Mouse (Mus musculus): ENCODE data around the gene Nwd2.

Gene Nwd2

DNA sequence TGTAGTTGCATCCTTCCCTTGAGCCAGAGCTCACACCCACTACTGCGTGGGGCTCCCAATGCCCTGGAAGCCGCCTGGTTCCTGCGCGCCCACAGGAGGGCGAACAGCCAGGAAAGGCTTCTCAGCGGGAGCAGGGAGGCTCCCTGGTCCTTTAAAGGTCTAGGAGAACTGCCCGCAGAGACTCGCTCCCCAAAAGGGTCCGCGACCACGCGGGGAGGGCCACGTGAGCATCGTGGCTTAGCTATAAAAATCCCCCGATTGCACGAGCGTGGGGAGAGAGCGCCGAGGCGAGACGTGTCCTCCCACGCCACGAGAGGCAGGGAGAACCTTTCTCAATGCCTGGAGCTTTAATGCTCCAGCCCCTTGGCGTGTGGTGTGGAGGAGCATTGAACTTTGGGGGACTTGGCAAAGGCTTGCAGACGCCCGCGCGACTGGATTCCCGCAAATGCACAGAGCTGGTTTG is at the start of gene Nwd2:
Nwd2 (plus strand) TSS at position 33 of the 463 bp plus-strand sequence.
- peak; percentile 9 for DNase-seq (ENCODE audit: low read depth, low spot score)

DNA sequence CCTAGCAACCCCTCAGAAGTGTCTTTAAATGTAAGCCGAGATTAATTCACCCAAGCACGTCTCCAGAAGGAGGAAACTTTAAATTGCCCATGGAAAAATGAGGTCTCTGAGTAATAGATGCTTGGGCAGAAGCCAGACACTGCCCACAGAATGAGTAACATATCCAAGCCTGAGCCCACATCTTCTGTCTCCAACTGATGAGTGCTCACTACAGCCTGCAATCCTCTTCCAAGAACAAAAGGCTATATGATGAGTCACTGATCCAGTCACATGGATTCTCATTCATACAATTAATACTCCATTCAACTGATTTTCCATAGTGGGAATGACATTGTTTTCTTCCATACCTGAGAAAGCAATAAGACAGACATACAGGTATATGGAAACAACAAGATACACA is 41.5 kb upstream of the Nwd2 start:
- no peak for DNase-seq (ENCODE audit: low read depth, low spot score)

DNA sequence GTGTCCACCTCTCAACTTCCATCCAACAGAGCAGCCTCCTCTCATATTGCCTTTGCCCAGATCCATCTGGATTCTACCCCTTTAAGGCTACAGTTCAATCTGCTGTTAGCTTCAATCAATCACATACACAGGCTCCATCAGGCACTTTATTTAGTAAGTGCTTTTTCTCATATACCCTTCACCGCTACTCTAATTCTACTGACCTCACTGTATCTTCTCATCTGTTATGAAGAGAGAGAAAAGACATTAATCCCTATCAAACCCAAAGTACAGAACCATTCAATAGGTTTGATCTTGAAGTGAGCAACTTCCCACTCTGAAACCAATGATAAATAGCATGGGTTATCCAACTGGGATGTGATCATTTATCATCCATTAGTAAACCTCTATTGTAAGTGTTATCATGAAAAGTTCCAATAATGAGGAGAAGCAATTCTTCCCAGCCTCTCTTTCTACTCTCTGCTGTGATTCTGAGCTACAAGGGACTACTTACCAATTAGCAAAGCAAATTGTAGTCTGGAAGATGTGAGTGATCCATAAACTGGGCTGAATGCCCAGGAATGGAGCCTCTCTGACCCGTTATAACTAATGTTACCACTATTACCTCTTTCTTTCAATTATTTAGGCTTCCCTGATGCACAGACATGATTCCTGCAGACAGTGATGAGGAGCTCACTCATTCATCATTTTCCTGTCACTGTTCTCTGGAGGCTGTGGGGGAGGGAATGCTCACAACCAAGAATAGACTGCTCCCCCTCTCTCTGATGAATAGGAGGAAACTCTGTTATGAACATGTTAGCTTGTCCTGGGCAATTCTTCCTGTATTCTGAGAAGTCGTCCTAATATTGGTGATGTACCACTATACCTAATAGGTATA is 31.9 kb upstream of the Nwd2 start:
- DNase-seq (ENCODE audit: low read depth, low spot score), result no peak

DNA sequence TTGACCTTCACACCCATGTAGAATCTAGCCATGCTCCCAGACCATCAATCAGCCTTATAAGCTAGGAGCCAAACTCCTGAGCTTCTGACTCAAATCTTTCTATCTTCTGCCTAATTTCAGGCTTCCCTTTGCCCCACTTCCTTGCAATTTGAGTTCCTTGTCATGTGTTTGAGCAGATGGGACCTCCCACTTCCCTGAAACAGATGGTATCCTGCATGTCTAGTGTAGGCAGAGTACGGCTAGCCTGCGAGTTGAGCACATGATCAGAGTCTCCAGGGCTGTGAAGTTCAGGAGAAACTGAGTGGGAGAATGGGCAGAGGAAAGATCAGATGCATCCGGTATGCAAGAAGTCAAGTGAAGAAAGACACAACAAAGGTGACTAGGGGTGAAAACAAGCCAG is 24.8 kb upstream of the Nwd2 start:
- DNase-seq (ENCODE audit: low read depth, low spot score), result no peak

DNA sequence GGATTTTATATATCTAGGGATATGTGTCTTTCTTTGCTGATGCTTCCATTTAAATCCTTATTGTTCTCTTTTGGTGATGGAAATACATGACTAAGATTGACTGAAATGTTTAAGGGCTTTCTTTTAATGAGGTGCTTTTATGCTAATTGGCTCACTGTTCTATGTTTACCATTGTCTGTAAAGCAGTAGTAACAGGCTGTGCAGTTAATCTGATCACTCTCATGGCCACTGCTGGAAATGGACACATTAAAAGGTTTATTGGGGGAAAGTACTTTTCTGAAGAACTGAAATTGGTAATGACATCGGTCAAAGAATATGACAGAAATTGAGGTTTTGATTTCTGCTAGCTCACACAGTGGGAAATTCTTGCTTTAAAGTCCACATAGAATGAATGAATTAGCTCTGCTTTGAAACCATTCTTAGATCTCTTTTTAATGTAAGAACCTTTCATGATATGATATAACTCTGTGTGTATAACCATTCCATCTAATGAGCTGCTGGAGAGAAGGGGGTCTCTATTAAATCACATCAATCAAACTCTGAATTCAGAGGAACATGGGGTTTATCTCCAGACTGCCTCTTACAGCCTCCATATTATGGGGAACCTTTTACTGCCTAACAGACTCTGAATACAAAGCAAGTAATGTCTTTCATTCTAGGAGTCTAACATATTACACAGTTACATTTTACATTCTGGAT is 20.9 kb upstream of the Nwd2 start:
- no peak for DNase-seq (ENCODE audit: low read depth, low spot score)

DNA sequence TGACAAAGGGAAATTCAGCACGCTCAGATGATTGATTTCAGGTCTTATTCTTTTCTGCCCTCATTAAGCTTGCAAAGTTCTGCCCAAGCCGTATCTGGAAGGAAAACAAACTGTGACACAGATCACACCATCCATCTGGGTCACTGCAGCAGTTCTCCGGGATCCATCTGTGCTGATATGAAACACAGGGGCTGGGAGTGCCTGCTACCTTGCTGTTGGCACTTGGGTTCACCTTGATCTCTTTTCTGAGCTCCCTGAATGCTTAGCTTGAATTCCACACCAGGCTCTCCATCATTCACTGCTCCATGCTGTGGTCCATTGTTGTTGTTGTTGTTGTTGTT is 20.4 kb upstream of the Nwd2 start:
- DNase-seq (ENCODE audit: low read depth, low spot score), result no peak

DNA sequence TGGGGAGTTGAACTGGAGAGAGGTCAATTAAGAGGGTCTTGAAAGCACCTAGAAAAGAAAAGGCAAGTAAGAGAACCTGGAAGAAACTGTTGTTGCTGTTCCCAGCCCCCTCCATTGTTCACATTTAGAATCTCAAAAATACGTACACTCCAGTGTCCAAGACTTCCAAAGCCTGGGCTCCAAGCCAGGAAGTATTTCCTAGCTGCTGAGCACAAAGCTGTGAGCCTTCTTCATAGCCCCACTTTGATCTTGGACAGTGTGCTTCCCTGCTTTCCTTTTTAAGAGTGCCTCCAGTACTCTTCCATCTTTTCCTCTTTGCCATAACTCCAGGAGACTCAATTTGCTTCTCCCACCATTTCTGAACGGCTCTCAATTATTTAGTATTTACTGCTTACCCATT is 14.3 kb upstream of the Nwd2 start:
- DNase-seq (ENCODE audit: low read depth, low spot score), result no peak

DNA sequence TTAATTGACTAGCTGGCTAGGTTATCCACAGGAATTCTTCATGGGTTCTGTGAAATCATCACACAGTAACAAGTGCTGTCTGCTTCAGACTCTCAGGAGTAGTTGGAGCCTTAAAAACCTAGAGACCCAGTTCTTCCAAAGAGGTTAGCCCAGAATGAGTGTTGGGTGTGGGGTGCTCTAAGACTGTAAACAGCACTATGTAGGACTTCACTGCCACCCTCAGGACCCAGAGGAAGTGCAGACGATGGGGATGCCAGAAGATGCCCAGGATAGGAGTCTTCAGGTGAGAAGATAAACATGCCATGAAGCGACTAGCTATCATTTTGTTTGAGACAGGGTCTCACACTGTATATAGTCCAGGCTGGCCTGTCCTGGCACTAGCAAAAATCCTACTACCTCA is 715 bp upstream of the Nwd2 start:
- DNase-seq (ENCODE audit: low read depth, low spot score), result no peak

DNA sequence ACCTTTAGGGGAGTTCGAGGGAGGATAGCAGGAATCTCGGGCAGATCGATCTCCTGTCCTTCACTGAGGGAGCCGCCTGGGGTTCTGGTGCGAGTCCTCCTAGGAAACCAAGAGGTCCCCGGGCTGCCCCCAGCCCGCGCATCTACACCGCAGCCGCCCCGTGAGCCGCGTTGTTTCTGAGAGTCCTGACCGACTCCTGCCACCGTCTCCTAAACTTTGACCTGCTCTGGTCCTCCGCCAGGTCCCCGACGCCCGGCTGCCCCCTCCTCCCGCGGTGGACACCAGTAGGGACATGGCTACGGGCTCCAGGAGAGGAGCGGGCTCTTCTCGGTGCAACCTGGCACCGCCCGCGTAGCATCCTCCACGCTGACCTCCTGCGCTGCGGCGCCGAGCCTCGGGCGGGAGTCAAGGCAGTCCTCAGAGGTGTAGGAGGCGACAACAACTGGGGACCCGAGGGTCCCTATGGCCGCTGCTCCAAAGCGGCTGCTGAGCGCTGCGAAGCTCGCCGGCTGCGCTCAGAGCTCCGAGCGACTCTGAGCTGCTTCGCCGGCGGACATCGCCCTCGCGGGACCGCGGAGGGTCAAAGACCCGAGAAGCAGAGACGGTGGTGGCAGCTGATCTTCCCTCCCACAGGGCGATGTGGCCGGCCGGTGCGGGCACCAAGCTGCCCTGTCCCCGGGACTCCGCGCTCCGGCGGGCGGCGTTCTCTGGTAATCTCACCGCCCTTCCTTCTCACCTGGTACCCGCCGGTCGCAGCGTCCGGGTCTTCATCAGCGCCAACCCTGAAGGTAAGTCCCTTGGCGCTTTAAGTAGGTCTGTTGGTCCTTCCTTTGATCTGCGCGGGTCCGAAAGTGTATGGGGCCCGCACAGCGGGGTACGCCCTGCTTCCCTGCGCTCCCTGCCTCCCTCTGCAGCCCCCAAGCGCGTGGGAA is 897 bp downstream of the Nwd2 start:
- peak; percentile 6 for DNase-seq (ENCODE audit: low read depth, low spot score)

DNA sequence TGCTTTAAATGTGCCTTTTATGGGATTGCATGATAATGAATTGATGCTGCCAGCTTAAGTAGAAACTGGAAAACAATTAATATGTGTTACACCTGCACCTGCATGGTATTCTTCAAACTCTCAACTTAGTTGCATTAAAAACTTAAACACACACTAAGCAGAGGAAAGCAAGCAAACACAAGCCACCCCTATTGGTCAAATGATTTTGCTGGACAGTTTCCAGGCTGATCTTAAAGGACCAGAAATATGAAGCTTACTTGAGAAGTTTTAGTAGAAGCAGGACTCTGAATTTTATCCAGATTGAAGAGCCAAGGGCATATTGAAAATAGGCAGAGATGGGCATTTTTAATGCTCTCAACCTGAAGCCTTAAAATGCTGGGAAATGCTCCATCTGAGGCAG is 2.9 kb downstream of the Nwd2 start:
- DNase-seq (ENCODE audit: low read depth, low spot score), result no peak

DNA sequence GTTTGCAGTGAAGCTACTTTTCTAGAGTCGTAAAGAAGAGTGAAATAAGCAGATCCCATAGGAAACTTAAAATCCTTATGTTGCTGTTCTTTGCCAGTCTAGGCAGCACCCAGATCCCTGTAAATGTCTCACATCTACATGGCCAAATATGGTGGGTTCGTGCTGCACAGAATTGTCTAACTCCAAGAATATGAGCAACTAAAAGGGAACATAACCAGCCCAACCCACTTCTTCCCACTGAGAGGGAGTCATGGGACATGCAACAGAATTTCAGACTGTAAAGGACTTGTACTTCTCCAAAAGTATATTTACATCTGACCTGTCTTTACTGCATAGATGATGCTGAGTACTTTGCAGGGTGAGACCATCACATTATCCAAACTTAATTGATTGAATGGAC is 3.8 kb downstream of the Nwd2 start:
- no peak for DNase-seq (ENCODE audit: low read depth, low spot score)

DNA sequence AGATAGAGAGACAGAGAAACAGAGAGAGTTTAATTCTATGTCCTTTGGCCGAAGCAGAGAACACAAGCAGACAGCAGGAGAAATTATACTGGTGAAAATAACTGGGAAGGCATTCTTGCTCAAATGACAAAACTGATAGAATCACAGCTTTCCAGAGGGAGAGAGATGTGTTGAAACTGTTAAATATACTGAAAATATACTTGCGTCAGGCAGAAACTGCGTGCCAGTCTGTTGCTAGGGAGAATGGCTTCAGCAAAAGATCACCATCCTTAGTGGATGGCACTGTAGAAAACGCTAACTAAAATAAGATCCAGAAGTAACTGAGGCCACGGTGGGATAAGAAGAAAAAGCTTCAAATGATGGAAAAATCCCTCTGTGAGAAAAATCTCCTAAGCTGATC is 18.0 kb downstream of the Nwd2 start:
- DNase-seq (ENCODE audit: low read depth, low spot score), result no peak

DNA sequence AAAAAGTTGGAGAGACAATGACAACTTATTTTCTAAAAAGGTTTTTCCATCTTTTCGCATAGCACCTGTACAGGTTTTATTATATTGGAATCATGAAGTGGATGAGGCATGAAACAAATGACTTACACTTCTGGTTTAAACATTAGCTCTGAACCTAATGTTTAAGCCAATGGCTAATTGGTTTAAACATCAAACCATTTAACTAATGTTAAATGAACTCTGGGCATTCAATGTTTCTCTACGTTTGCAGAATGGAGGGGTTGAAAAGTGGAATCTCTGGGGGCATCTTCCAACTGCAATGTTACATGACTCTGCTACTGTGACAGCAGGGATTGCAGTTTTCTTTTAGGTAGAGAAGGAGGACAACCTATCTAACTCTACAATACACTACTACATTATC is 27.0 kb downstream of the Nwd2 start:
- DNase-seq (ENCODE audit: low read depth, low spot score), result no peak

DNA sequence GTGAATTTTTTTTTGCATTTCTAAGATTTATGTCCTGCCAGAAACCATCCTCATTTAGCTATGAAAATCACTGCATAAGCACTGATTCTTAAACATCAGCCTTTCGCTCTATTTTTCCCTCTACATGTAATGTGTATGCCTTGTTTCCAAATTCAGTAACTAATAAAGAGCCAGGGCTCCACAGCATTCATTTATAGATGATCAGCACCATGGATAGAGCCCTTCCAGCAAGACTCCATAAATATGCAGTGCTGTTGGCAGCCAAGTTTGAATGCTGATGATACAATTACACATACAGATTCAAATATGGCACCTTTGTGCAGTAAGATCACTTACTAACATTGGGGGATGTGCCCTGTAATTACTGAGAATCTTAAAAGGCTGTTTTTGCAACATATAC is 40.2 kb downstream of the Nwd2 start:
- DNase-seq (ENCODE audit: low read depth, low spot score), result peak; percentile 35

DNA sequence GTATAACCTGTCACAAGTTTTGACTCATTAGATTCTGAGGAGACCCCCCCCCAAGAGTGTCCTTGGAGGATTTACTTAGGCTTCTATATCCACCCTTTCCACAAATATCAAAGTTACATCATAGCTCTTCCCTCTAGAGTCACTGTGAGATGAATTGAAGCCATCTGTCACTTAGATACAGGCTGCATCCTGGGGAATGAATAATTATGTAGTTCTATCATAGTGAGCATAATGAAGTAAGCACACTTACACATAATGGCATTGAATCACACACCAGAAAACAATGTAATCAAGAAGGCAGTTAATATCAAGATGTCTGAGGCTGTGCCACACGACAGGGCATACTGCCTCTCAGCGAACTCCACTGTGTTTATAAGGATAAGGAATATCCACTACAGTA is 47.9 kb downstream of the Nwd2 start:
- DNase-seq (ENCODE audit: low read depth, low spot score), result no peak

DNA sequence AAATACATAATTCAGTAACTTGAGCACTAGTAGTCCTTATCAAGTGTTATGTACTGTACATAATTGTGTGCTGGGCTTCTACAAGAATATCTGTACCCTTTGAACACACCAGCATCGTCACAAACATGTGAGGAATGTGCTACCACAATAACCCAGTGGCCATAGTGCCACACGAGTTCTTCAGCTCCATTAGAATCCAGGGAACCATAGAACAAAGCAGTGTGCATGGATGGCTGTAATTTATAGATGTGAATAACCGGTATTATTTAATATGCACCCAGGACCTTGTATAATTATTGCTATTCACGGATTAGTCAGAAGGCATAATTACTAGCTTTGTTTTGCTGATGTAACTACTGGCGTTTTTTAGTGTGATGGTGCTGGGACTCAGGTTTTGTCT is 48.3 kb downstream of the Nwd2 start:
- no peak for DNase-seq (ENCODE audit: low read depth, low spot score)

DNA sequence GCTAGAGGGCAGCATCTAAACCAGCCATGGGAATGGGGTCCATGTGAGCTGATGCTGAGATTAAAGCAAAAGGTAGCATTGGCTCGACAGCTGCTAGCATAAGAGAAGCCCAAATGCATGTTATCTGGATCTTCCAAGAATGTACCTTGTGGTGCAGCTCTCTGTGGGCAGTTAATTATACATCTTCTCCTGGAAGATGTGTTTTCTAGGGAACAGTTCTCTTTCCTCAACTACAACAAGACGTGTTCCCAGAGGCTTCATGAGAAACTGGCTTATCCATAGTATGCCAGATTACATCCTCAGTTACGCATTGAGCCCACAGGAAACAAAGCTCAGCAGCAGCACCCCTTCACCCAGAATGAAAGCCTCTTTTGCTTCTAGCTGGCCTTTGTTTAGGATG is 80.1 kb downstream of the Nwd2 start:
- no peak for DNase-seq (ENCODE audit: low read depth, low spot score)

DNA sequence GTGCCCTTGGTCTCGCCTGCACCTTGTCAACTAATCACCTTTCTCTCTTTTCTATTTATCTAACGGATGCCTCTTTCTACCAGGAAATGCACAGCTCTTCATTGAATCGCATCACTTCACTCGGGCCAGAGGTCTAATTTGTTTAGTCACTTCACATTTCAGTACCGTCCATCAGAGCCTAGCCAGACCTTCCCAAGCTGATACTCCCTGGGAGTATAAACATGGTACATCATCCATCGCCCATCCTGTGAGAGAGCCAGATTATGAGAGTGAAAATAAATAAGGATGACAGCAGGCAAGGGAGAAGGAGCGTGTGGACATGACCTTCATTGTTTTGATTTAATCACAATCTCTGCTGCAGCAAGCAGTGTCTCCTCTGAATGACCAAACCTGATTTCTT is 86.6 kb downstream of the Nwd2 start:
- no peak for DNase-seq (ENCODE audit: low read depth, low spot score)

DNA sequence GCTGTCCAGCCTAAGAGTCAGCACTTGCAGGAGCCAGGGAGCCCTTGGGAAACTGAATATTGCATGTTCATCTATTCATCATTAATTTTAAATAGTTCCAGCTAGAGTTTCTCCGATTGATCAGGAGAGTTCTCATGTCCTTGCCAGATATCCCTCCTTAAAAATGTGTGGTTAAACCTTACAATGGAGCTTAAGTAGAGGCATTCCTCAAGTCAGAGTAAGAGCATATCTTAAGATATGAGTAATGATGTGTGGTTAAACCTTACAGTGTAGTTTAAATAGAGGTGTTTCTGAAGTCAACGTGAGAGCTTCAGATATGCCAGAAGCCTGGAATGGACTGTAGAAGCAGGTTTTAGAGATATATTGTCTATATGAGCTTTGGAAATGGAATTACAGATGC is 94.5 kb downstream of the Nwd2 start:
- DNase-seq (ENCODE audit: low read depth, low spot score), result no peak

DNA sequence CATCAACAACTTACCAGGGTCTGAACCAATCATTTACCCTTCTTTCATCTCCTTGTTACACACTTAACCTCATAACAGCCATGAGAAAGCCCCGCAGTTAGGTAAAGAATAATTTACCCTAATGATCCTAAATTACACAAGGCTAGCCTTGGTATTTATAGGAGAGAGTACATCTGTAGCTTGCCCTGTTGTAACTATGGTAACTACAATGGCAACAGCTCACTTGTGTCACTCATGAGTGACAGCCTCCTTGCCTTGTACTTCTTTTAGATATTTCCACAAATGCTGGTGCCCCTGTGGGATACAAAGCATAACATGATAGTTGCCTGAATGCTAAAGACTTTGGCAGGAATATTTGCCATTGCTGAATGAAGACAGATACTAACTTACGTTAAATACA is 99.4 kb downstream of the Nwd2 start:
- no peak for DNase-seq (ENCODE audit: low read depth, low spot score)

DNA sequence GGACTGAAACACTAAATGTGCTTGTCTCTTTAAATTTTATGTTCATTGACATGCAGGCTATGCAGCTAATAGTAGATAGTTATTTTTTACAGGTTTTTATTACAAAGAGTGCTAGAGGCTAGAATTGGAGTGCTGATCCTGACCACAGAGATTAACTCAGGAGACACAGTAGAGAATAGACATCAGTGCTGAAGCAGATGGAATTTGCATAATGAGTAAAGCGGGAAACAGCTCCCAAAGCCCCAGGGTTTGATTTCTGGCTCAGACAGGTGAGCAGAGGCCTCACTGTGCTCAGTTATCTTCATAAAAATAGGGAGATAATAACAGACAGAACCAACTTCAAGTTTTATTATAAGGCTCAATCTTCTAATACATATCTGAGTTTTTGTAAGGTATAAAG is 99.9 kb downstream of the Nwd2 start:
- DNase-seq (ENCODE audit: low read depth, low spot score), result no peak

DNA sequence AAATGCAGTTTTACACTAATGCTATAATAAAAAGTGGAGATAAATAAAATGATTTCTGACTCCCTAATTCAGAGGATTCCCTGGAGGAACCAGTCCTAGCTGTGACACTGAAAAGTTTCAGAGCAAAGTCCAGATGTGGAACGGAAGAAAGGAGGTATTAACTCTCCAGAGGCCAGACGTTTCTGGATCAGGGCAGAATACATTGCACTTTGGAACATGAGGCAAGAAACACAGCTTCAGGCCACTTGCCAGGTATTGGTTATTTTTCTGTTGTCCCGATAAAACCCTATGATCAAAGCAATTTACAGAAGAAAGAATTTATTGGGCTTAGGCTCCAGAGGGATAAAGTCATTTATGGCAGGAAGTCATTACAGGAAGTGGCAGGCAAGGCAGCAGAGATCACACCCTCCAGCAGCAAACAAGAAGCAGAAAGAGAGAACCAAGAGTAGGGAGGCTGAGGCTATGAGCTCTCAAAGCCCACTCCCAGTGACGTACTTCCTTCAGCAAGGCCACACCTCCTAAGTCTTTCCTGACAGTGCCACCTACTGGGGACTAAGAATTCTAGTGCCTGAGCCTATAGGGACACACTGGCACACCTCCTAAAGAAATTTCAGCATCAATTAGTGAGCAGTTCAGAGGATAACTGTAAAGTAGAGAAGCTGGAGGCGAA is 106.3 kb downstream of the Nwd2 start:
- no peak for DNase-seq (ENCODE audit: low read depth, low spot score)
